Mouse (Mus musculus) neural tube, embryonic 14.5 days (tissue): ENCODE measurements at regions not wholly inside any gene's neighbourhood (a gene's known extent, or its start where the extent isn't known, plus 50 kb on each side); places are given as distances from the start of the nearest gene placed in this dataset.
"Not testable (repeated sequence)": the region's sequence is repeated elsewhere in the genome, so short reads cannot be mapped to it uniquely, and the experiment has no call there.

Experiments used
- ATAC-seq: fragments of 200-750 bp; cut with Nextera tagmentation; 2 replicates; pipeline ENCODE4 v1.8.0; 2017; ENCODE audit warnings: low read depth, mild to moderate bottlenecking, moderate TSS enrichment, moderate library complexity
- H3K27ac ChIP-seq: fragments of 300-500 bp; sonication (generic); 2 replicates; pipeline ENCODE4 v1.5.1; 2014; ENCODE audit warnings: low read depth, mild to moderate bottlenecking, control low read depth, low read length, moderate library complexity, mixed read lengths
- H3K27me3 ChIP-seq: fragments of 300-500 bp; sonication (generic); 2 replicates; pipeline ENCODE4 v1.6.1; 2014; ENCODE audit warnings: low read length; ENCODE audit not compliant: control insufficient read depth, insufficient read depth
- H3K36me3 ChIP-seq: fragments of 300-500 bp; sonication (generic); 2 replicates; pipeline ENCODE4 v1.6.1; 2014; ENCODE audit warnings: low read length, mixed read lengths; ENCODE audit not compliant: control insufficient read depth, insufficient read depth
- H3K4me1 ChIP-seq: fragments of 300-500 bp; sonication (generic); 2 replicates; pipeline ENCODE4 v1.6.1; 2014; ENCODE audit warnings: low read length; ENCODE audit not compliant: control insufficient read depth, insufficient read depth
- H3K4me2 ChIP-seq: fragments of 300-500 bp; sonication (generic); 2 replicates; pipeline ENCODE4 v1.6.1; 2014; ENCODE audit warnings: mild to moderate bottlenecking, low read depth, low read length, control low read depth
- H3K4me3 ChIP-seq: fragments of 300-500 bp; sonication (generic); 2 replicates; pipeline ENCODE4 v1.5.1; 2014; ENCODE audit warnings: low read depth, low read length, control low read depth, mixed read lengths
- H3K9ac ChIP-seq: fragments of 300-500 bp; sonication (generic); replicated peaks from 2 replicates; pipeline ENCODE4 v1.6.1; 2014; ENCODE audit warnings: low read depth, mild to moderate bottlenecking, control low read depth, low read length, mixed read lengths
- H3K9me3 ChIP-seq: fragments of 300-500 bp; sonication (generic); 2 replicates; pipeline ENCODE4 v1.6.1; 2016; ENCODE audit warnings: low read length; ENCODE audit not compliant: control insufficient read depth
- WGBS: fragments of 180-500 bp; shearing (Covaris S2); extraction: QIAGEN DNeasy Blood & Tissue Kit; methylation state at CpG from one replicate; pipeline ENCODE4 v1.1.7; 2014; 5-methylcytosine and 5-hydroxymethylcytosine counted together

DNA sequence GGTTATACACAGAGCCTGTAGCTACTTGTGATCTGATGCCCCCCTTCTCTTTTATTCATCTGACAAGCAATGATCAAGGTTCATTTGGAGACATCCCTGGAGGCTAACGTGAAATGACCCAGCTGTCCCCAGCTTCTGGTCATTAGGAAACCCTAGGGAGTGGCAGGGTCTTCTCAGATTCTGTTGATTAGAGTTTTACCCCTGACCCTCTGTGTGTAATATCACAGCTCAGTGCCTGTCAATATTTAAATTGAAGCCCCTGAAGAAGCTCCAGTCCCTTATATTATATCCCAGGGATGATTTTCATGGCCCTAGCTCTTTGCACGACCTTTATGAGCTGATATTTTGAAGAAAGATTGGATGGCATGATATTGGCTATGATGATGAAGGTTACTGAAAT lies 508.5 kb upstream of the Igfbp7 start:
- ATAC-seq: no peak
- no peaks in the 10 kb centered on the region for H3K9me3 ChIP-seq

DNA sequence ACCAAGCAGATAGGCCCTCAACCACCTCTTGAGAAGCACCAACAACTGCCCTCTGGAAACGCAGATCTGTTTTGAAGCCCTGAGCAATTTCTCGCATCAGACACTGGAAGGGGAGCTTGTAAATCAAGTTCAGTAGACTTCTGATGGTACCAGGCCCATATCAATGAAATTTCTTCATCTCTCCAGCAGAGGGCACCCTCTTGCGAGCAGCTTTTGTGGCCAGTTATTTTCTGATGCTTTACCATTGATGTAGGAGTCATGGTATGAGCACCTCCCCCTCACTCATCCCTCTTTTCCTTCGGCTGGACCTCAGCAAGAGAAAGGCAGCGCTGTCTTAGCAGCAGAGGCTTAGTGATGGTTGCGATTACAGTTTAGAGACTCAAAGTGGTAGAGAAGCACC lies 501.4 kb upstream of the Igfbp7 start:
- ATAC-seq: no peak
- Histone ChIP-seq H3K4me3 (no peak overlapping the region), H3K4me2 (no peak overlapping the region), H3K27ac (no peak overlapping the region), H3K9me3 (no peaks in the 10 kb centered on the region), H3K4me1 (no peaks in the 10 kb centered on the region), H3K36me3 (no peaks in the 10 kb centered on the region), H3K9ac (no peak overlapping the region), H3K27me3 (no peaks in the 10 kb centered on the region)
- WGBS: 55% methylated on average over 6 of the region's 6 CpGs

More for the DNA sequence above, 508.5 kb upstream of the Igfbp7 start:
- Histone ChIP-seq H3K36me3 (no peaks in the 10 kb centered on the region), H3K27ac (no peak overlapping the region), H3K9ac (no peak overlapping the region), H3K4me1 (peaks cover 2% of the 10 kb centered on the region; the same call in 1 of the 2 replicates), H3K4me3 (no peak overlapping the region), H3K4me2 (no peak overlapping the region), H3K27me3 (no peaks in the 10 kb centered on the region)
- 46% methylated on average over 2 of the region's 2 CpGs for WGBS

DNA sequence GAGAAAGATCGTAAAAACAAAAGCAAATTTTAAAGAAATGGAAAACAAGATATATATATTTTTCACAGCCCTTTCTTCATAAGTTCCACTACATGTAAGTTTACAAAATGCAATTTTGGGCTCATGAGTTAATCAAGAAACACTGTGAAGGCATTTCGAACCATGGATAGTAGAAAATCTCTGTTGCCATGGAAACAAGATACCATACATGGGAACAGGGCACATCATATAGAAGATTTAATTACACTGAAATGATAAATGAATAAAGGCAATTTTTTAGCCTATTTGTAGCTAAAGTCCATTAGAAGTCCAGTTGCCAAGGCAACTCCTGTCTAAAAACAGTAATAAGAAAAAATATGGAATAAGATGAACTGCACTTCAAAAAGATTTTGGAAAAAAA lies 484.2 kb upstream of the Igfbp7 start:
- 78% methylated on average over 2 of the region's 2 CpGs for whole genome bisulfite sequencing
- ATAC-seq, H3K4me2 ChIP-seq, H3K4me1 ChIP-seq, H3K36me3 ChIP-seq, H3K9me3 ChIP-seq, H3K4me3 ChIP-seq, H3K27me3 ChIP-seq, H3K9ac ChIP-seq, H3K27ac ChIP-seq: not testable (repeated sequence)

DNA sequence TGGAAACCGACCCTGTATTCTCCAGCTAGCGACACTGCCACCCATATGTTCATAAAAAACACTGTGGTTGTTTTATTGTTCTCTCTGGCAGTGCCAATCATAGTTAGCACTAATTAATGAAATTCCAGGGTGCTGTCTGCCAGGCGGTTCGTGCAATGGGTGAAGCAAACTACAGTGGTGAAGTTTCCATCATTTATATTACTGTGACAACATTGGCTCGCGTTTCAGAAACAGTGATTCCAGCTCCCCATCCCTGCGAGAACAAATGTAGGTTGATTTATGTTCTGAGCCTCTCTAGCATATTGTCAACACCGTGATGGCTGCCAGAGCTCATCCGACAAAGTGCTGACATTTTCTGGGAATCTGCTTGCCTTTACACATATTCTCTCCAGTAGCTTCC lies 480.7 kb upstream of the Igfbp7 start:
- Histone ChIP-seq H3K9me3 (no peaks in the 10 kb centered on the region), H3K4me2 (no peak overlapping the region), H3K27me3 (no peaks in the 10 kb centered on the region), H3K9ac (no peak overlapping the region), H3K36me3 (no peaks in the 10 kb centered on the region), H3K4me1 (no peaks in the 10 kb centered on the region), H3K4me3 (no peak overlapping the region), H3K27ac (no peak overlapping the region)
- ATAC-seq: peak; percentile 51; the same call in 1 of the 2 replicates
- WGBS: 39% methylated on average over 9 of the region's 9 CpGs

DNA sequence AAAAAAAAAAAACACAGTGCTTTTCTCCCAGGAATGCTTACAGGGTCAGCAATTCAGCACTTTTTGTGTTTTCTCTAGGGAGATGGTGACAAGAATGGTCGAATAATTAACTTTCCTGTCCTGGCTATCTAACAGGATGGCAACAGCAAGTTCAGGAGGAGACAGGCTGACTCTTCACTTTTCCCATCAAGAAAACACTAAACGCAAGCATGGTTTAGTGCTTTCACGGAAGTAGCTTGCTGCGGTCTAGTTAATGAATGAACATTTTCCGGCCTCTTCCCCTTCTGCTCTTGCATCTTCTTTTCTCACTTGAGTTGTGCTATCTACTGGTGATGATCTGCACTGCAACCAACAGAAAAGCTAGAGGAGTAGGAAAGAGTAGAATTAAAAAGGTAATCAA lies 463.6 kb upstream of the Igfbp7 start:
- no peak overlapping the region for H3K9ac ChIP-seq
- H3K27ac ChIP-seq: no peak overlapping the region
- H3K9me3 ChIP-seq: no peaks in the 10 kb centered on the region
- no peak for ATAC-seq
- no peak overlapping the region for H3K4me2 ChIP-seq
- H3K27me3 ChIP-seq: no peaks in the 10 kb centered on the region
- H3K4me3 ChIP-seq: no peak overlapping the region
- no peaks in the 10 kb centered on the region for H3K4me1 ChIP-seq
- no peaks in the 10 kb centered on the region for H3K36me3 ChIP-seq
- WGBS: 82% methylated on average over 5 of the region's 5 CpGs

DNA sequence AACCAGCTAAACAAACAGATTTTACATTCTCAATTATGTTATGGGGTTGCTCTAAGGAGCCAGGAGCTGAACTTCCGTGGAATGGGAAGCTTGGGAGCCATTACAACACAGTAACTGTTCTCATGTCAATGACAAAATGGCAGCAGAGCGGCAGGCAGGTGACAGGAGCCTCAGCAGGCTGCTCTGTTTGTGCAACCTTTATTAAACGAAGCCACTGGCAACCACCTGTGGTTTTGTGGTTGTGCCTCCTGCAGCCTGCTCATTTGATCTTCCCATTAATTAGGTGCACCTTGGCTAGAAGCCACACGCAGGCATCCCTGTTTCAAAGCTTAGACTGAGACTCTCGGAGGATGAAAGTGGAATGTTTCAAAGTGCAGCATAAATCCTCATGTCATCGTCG lies 457.5 kb upstream of the Igfbp7 start:
- Histone ChIP-seq H3K4me2 (no peak overlapping the region), H3K36me3 (no peaks in the 10 kb centered on the region), H3K9ac (no peak overlapping the region), H3K4me3 (no peak overlapping the region), H3K4me1 (no peaks in the 10 kb centered on the region; the same call in 1 of the 2 replicates), H3K27ac (no peak overlapping the region), H3K27me3 (no peaks in the 10 kb centered on the region), H3K9me3 (no peaks in the 10 kb centered on the region)
- WGBS: 44% methylated on average over 7 of the region's 7 CpGs
- peak; percentile 87 for ATAC-seq

DNA sequence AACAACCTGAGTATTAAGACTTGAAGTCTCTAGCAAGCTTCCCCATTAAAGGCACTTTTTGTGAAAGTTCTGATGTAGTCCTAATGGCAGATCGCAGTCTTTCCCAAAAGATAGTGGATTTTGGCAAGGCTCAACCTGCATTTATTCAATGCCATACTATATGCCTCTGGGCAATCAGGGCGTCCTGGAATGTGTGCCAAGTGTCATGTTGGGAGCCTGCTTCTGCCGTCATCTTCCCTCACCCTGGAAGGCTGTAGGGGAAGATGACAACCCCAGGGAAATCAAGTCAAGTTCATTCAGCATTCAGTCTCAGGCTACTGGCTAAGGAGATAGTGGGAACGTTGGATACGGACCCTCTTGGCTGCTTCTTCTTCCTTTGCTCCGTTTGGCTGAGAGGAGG lies 447.4 kb upstream of the Igfbp7 start:
- Histone ChIP-seq H3K9me3 (no peaks in the 10 kb centered on the region), H3K36me3 (no peaks in the 10 kb centered on the region), H3K4me1 (no peaks in the 10 kb centered on the region), H3K27ac (no peak overlapping the region), H3K27me3 (no peaks in the 10 kb centered on the region), H3K4me3 (no peak overlapping the region), H3K4me2 (no peak overlapping the region), H3K9ac (no peak overlapping the region)
- 83% methylated on average over 6 of the region's 6 CpGs for WGBS
- no peak for ATAC-seq

DNA sequence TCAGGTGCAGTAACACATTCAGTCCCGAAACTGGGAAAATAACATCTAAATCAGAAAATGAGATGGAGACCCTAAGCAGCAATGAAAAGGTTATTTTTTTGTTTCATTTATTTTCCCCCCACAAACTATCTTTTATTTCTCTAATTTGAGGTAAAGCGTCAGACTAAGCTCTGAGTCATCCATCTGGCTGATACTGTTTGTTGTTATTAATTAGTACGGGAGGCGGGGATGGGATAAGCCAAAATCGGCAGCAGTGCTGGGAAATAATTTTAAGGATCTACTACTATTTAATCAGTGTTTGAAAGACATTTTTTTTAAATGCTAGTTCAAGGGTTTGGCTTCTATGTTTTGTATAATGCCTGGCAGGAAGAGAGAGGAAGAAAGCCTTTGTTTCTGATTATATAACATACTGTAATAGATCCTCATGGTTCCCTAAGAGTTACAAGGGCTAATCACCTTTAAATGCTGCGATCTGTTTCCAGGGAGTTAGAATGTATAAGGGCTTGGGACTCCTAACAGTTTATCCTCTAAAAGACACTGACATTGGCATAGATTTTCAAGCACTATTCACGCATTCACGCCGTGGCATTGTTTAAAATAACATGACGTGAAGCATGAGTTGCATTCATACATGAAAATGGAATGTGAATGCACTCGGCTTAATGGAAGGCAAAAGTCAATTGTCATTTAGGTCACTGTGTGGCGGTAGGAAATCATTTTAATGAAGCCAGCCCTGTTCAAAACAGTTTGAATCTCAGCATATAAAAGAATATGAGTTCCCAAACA lies 446.4 kb upstream of the Igfbp7 start:
- Histone ChIP-seq H3K27me3 (no peaks in the 10 kb centered on the region), H3K9me3 (no peaks in the 10 kb centered on the region), H3K4me1 (no peaks in the 10 kb centered on the region), H3K36me3 (no peaks in the 10 kb centered on the region), H3K9ac (no peak overlapping the region), H3K4me3 (no peak overlapping the region), H3K4me2 (no peak overlapping the region), H3K27ac (no peak overlapping the region)
- WGBS: 66% methylated on average over 12 of the region's 12 CpGs
- no peak for ATAC-seq

DNA sequence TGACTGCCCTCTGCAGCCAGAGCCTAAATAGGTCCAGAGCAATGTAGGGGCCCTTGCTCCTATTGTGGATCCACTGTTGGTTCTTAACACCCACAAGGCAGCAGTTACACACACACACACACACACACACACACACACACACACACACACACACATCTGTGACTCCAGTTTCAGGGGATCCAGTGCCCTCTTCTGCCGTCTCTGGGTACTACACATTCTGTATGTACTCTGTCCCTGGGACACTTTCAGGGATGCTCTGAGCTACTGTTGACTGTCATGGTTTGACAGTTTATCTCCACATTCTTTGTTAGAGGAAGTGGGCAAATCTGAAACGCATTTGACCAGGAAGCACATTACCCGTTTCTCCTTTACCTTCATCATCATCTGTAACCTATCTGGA lies 443.8 kb upstream of the Igfbp7 start:
- H3K27ac ChIP-seq: no peak overlapping the region
- WGBS: 97% methylated on average over 3 of the region's 3 CpGs
- no peak for ATAC-seq
- H3K4me1 ChIP-seq: no peaks in the 10 kb centered on the region
- no peaks in the 10 kb centered on the region for H3K9me3 ChIP-seq
- H3K4me2 ChIP-seq: no peak overlapping the region
- H3K9ac ChIP-seq: no peak overlapping the region
- no peak overlapping the region for H3K4me3 ChIP-seq
- no peaks in the 10 kb centered on the region for H3K27me3 ChIP-seq
- H3K36me3 ChIP-seq: no peaks in the 10 kb centered on the region
